Mouse (Mus musculus) ES-E14 (cell line): ENCODE results near the gene Pfdn2.
"Not testable (repeated sequence)": the region's sequence is repeated elsewhere in the genome, so short reads cannot be mapped to it uniquely, and the experiment has no call there.

Experiments
- CHD2 ChIP-seq: IDR thresholded peaks from 2 replicates; pipeline ENCODE4 v1.6.1; 2014; ENCODE audit warnings: mild to moderate bottlenecking, low read depth, low read length, inconsistent platforms
- HCFC1 ChIP-seq: IDR thresholded peaks from 2 replicates; pipeline ENCODE4 v1.6.1; 2012; ENCODE audit warnings: low read length, inconsistent platforms, borderline replicate concordance; ENCODE audit not compliant: insufficient read depth
- MAFK ChIP-seq: IDR thresholded peaks from 2 replicates; pipeline ENCODE4 v1.6.1; 2014; ENCODE audit warnings: mild to moderate bottlenecking, low read depth, low read length, inconsistent platforms; ENCODE audit not compliant: insufficient read depth
- ZNF384 ChIP-seq: IDR thresholded peaks from 2 replicates; pipeline ENCODE4 v1.6.1; 2012; ENCODE audit warnings: low read depth, low read length, inconsistent platforms

GRCm38 (mm10) chr1:171326588-171326987 lies 18.9 kb upstream of the Pfdn2 start:
- TF ChIP-seq ZNF384, HCFC1, CHD2, MAFK: not testable (repeated sequence)
